Mouse (Mus musculus): Measurements from ENCODE around the gene Oprm1.

The Oprm1 gene

GRCm38 (mm10) chr10:7076662-7077211, 318.4 kb downstream of the Oprm1 start:
- DNase-seq (ENCODE audit: extremely low read depth, insufficient read length, low spot score) = no peak

DNA sequence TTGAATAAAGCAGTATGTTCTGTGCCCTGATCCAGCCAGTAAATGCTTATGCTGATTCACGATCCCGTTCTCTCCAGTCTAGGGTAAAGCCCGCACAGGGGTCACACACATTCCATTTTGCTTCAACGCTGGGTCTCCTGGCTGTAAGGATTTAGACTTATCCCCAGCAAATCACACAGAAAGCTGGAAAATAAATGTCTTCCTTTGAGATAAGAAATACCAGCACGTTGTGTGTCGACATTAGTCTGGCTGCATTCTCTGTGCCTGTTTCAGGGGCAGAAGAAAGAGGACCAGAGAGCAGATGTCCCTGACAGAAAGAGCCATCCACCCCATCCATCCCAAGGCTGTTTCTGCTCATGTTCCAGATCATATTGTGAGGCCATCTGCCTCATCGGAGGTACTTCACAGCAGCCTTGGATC, 319.1 kb downstream of the Oprm1 start:
- no peak for DNase-seq (ENCODE audit: extremely low read depth, insufficient read length, low spot score)

- DNase-seq (ENCODE audit: extremely low read depth, insufficient read length, low spot score) = no peak
Observed at GRCm38 (mm10) chr10:7077971-7078370, 319.7 kb downstream of the Oprm1 start.
